8 mouse cellular contexts compared by ENCODE assay signal in the genomic region with DNA sequence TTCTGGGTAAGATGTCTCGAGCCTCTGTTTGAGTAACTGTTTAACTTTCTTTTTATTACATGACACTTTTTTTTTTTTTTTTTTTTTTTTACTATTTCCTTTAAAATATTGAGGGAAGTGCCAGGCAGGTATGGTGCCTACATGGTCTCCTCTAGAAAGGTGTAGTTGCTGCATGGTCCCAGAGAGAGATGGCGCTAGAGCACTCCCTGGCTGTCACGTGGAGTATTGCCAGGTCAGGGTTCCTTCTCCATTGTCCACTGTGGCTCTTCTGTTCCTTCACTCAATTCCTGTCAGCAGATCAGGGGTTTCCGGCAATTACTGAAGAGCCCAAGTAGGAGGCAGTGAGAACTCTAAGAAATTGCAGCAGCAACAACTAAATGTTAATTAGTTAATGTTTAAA.
DNase-seq lines count a peak whose midpoint lies in the region; ATAC-seq and TF ChIP-seq lines count a peak whose summit lies in the region.

No protein-coding gene starts in this region.

- DNase-seq in layer of hippocampus, adult 2 months (ENCODE audit: low spot score in 2 of 2), result no peak
- no peak for DNase-seq in layer of hippocampus, adult 8-10 months (ENCODE audit: low spot score in 2 of 2)
- peak; percentile 24 for DNase-seq in c-Kit-positive CD71-positive TER-119-positive erythroid progenitor cells, embryonic 14.5 days (ENCODE audit: low spot score)
- DNase-seq in kidney, postnatal 4 days, result peak; percentile 31 to 41
- peak; percentile 41 to 56 for DNase-seq in spleen, postnatal 36 days (ENCODE audit: low spot score in 2 of 2)
- DNase-seq in urinary bladder, adult 18-20 months (ENCODE audit: low spot score in 2 of 2), result no peak
- DNase-seq in cerebellum, adult 18-20 months, result no peak

- no peak overlapping the region for H3K4me3 ChIP-seq in layer of hippocampus, adult 2 months
- no peak overlapping the region for H3K4me3 ChIP-seq in midbrain, embryonic 15.5 days

- TF ChIP-seq CTCF in layer of hippocampus, adult 2 months (conservative IDR thresholded peaks at IDR 0.05), result peak; percentile 69

- ATAC-seq in midbrain, embryonic 15.5 days (replicated peaks), result no peak

- H3K27me3 ChIP-seq in midbrain, embryonic 15.5 days (replicated peaks), result no peaks in the 10 kb centered on the region

- H3K9me3 ChIP-seq in midbrain, embryonic 15.5 days, result no peaks in the 10 kb centered on the region

- peaks cover 16% of the 10 kb centered on the region; the same call in 1 of the 2 replicates for H3K4me1 ChIP-seq in midbrain, embryonic 15.5 days

- 60% methylated on average over 4 of the region's 4 CpGs for WGBS in midbrain, embryonic 15.5 days

- H3K4me2 ChIP-seq in midbrain, embryonic 15.5 days, result no peak overlapping the region

- peaks cover 7% of the 10 kb centered on the region; the same call in 1 of the 2 replicates for H3K36me3 ChIP-seq in midbrain, embryonic 15.5 days (replicated peaks)

- no peak overlapping the region for H3K27ac ChIP-seq in layer of hippocampus, adult 2 months
- no peak overlapping the region for H3K27ac ChIP-seq in midbrain, embryonic 15.5 days

- H3K9ac ChIP-seq in midbrain, embryonic 15.5 days, result no peak overlapping the region

Comparison
In these comparisons a context has a peak if more than half of its experiments do, and no peak if none do; other contexts are left out.
1. DNase-seq: peak in c-Kit-positive CD71-positive TER-119-positive erythroid progenitor cells, embryonic 14.5 days (single experiment), kidney, postnatal 4 days (2 of 2) and spleen, postnatal 36 days (2 of 2); none in layer of hippocampus, adult 2 months (0 of 2), layer of hippocampus, adult 8-10 months (0 of 2), urinary bladder, adult 18-20 months (0 of 2) and cerebellum, adult 18-20 months (0 of 2).